Mouse (Mus musculus): Measurements from ENCODE around the gene Prkaa2. TPM values are rescaled to one million over a fixed set of nuclear protein-coding genes. Genes with fewer than 3 reads are reported as not detected.

Prkaa2 gene
- polyA plus RNA-seq, 1 experiment from 2014 or later: 18.4 TPM

GRCm38 (mm10) chr4:105151911-105152690 is 42.4 kb upstream of the Prkaa2 start:
- Histone ChIP-seq H3K36me3 (replicated peaks; ENCODE audit: control insufficient read depth, insufficient read depth) (no peaks in the 10 kb centered on the region), H3K4me3 (replicated peaks; ENCODE audit: low read length) (no peak overlapping the region), H3K9me3 (ENCODE audit: control insufficient read depth, low read length) (no peaks in the 10 kb centered on the region), H3K27ac (no peak overlapping the region), H3K4me2 (replicated peaks) (no peak overlapping the region), H3K9ac (no peak overlapping the region), H3K4me1 (replicated peaks; ENCODE audit: control insufficient read depth, insufficient read depth, low read length) (no peaks in the 10 kb centered on the region), H3K27me3 (ENCODE audit: control insufficient read depth, insufficient read depth, low read length) (no peaks in the 10 kb centered on the region)
- DNase-seq (ENCODE audit: low spot score) (peak; percentile 92), ATAC-seq (ENCODE audit: low FRiP score) (peak; percentile 48; the same call in 1 of the 2 replicates)
- WGBS: 43% methylated on average over 14 of the region's 14 CpGs

DNA sequence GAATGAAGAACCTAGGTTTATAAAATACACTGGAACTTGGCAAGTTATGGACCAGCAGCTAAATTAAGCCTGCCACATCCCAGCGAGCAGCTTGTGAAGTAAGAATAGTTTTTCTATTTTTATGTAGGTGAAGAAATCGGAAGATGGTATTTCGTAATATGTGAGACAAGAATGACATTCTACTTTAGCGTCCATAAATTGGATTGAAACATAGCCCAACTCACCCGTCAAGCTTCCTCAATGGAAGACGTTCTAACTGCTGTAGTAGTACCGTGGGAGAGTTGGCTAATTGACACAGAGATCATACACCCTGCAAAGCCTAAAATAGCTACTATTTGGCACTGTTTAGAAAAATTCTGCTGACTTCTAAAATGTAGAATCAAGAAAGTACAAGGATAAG is 39.8 kb upstream of the Prkaa2 start:
- Histone ChIP-seq H3K27me3 (ENCODE audit: control insufficient read depth, insufficient read depth, low read length) (no peaks in the 10 kb centered on the region), H3K27ac (no peak overlapping the region), H3K4me1 (replicated peaks; ENCODE audit: control insufficient read depth, insufficient read depth, low read length) (no peaks in the 10 kb centered on the region), H3K36me3 (replicated peaks; ENCODE audit: control insufficient read depth, insufficient read depth) (no peaks in the 10 kb centered on the region), H3K4me3 (replicated peaks; ENCODE audit: low read length) (no peak overlapping the region), H3K9me3 (ENCODE audit: control insufficient read depth, low read length) (no peaks in the 10 kb centered on the region), H3K9ac (no peak overlapping the region), H3K4me2 (replicated peaks) (no peak overlapping the region)
- ATAC-seq (ENCODE audit: low FRiP score): no peak
- 91% methylated on average over 7 of the region's 7 CpGs for WGBS
- DNase-seq (ENCODE audit: low spot score): no peak

DNA sequence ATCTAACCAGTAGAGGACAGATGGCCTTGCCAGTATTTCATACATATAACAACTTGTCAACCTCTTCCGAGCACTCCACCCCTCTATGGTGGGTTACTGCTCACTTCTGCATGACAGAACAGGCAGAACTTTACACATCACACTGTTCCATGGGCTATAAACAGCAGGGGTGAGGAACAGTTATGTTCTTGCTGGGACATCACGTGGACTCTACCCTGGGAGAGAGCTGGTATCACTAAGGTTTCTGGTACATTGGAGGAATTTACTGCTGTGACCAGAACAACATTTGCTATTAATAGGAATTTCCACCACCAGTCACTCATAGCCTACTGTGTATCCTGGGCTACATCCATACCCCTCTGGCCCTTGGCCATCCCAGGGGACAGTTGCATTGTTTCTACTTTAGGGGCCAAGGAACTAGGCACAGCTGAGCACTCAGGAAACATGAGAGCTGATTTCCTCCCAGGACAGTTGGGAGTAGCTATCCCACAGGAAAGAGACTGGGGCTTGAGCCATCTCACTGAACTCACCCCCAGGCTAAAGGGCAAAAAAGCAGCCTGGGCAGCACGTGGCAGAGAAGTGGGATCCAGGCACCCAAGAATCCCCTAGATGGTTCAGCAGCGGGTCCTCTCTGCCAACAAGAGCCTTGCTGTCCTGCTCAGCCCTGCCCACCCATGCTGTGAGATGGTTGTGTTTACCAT is 23.8 kb upstream of the Prkaa2 start:
- Histone ChIP-seq H3K4me2 (replicated peaks) (no peak overlapping the region), H3K27ac (no peak overlapping the region), H3K9ac (no peak overlapping the region), H3K4me1 (replicated peaks; ENCODE audit: control insufficient read depth, insufficient read depth, low read length) (no peaks in the 10 kb centered on the region), H3K36me3 (replicated peaks; ENCODE audit: control insufficient read depth, insufficient read depth) (no peaks in the 10 kb centered on the region), H3K27me3 (ENCODE audit: control insufficient read depth, insufficient read depth, low read length) (no peaks in the 10 kb centered on the region), H3K9me3 (ENCODE audit: control insufficient read depth, low read length) (no peaks in the 10 kb centered on the region), H3K4me3 (replicated peaks; ENCODE audit: low read length) (no peak overlapping the region)
- ATAC-seq (ENCODE audit: low FRiP score) (no peak), DNase-seq (ENCODE audit: low spot score) (no peak)
- WGBS: 81% methylated on average over 4 of the region's 4 CpGs

- Histone ChIP-seq H3K36me3 (replicated peaks; ENCODE audit: control insufficient read depth, insufficient read depth) (no peaks in the 10 kb centered on the region), H3K4me2 (replicated peaks) (no peak overlapping the region), H3K27ac (no peak overlapping the region), H3K4me3 (replicated peaks; ENCODE audit: low read length) (no peak overlapping the region), H3K9ac (no peak overlapping the region), H3K9me3 (ENCODE audit: control insufficient read depth, low read length) (no peaks in the 10 kb centered on the region), H3K27me3 (ENCODE audit: control insufficient read depth, insufficient read depth, low read length) (no peaks in the 10 kb centered on the region), H3K4me1 (replicated peaks; ENCODE audit: control insufficient read depth, insufficient read depth, low read length) (no peaks in the 10 kb centered on the region)
- DNase-seq (ENCODE audit: low spot score): no peak
- no peak for ATAC-seq (ENCODE audit: low FRiP score)
- 84% methylated on average over 9 of the region's 9 CpGs for WGBS
Observed at GRCm38 (mm10) chr4:105131756-105132314, 22.1 kb upstream of the Prkaa2 start.

DNA sequence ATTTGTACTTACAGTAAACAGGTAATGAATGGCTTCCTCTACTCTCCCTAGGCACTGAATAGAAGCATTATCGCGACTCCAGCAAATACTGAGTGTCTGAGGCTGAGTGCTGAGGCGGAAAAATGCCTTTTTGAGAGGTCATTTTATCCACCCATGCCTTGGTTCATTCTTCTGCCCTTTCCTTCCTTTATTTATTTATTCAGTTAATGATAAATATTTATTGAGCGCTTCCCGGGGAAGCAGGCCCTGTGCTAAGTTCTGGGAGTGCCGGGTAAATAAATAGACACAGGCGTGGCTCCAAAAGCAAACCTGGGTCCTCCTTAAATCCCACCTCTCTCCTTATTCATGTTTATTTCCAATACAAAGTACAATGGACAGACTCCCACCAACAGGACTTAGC is 19.5 kb upstream of the Prkaa2 start:
- Histone ChIP-seq H3K27me3 (ENCODE audit: control insufficient read depth, insufficient read depth, low read length) (no peaks in the 10 kb centered on the region), H3K4me3 (replicated peaks; ENCODE audit: low read length) (no peak overlapping the region), H3K27ac (no peak overlapping the region), H3K36me3 (replicated peaks; ENCODE audit: control insufficient read depth, insufficient read depth) (no peaks in the 10 kb centered on the region), H3K4me2 (replicated peaks) (no peak overlapping the region), H3K4me1 (replicated peaks; ENCODE audit: control insufficient read depth, insufficient read depth, low read length) (no peaks in the 10 kb centered on the region), H3K9me3 (ENCODE audit: control insufficient read depth, low read length) (no peaks in the 10 kb centered on the region), H3K9ac (no peak overlapping the region)
- WGBS: 67% methylated on average over 7 of the region's 7 CpGs
- ATAC-seq (ENCODE audit: low FRiP score) (no peak), DNase-seq (ENCODE audit: low spot score) (no peak)

DNA sequence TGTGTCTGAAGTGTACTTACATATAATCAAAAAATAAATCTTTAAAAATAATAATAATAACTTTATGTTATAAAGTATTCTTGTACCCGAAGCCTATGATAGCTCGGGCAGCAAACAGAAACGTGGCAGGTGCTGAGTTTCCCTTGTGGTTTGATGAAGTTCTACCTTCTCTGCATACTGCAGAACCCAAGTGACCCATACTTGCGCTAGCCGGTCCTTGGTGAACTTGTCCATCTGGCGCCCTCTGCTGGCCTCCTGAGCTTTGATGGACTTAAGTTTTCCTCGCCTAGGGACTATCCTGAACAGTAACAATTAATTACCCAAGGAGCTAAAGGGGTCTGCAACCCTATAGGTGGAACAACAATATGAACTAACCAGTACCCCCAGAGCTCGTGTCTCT is 12.7 kb upstream of the Prkaa2 start:
- DNase-seq (ENCODE audit: low spot score) (peak; percentile 38), ATAC-seq (ENCODE audit: low FRiP score) (no peak)
- H3K4me3 ChIP-seq (replicated peaks; ENCODE audit: low read length): no peak overlapping the region
- no peaks in the 10 kb centered on the region for H3K27me3 ChIP-seq (ENCODE audit: control insufficient read depth, insufficient read depth, low read length)
- no peaks in the 10 kb centered on the region for H3K9me3 ChIP-seq (ENCODE audit: control insufficient read depth, low read length)
- H3K36me3 ChIP-seq (replicated peaks; ENCODE audit: control insufficient read depth, insufficient read depth): no peaks in the 10 kb centered on the region
- no peaks in the 10 kb centered on the region for H3K4me1 ChIP-seq (replicated peaks; ENCODE audit: control insufficient read depth, insufficient read depth, low read length)
- no peak overlapping the region for H3K4me2 ChIP-seq (replicated peaks)
- no peak overlapping the region for H3K9ac ChIP-seq
- H3K27ac ChIP-seq: no peak overlapping the region
- WGBS: 53% methylated on average over 8 of the region's 8 CpGs

DNA sequence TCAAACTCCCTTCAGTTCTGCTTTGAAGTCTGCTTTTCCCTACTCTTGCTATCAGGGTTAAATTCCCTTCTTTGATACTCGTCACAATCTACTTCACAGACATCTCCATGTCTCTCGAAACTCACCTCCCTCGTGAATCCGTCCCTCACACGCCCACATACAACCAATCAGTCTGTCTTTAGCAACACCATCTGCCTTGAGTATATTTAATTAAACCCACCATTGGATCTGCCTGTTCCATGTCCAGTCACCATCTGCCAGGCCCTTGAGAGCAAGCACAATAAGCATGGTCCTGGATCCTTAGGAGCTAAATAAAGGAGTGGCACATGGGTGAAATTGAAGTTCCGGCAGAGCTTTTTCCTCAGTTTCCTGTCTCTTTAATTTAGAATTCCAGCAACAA is 11.4 kb upstream of the Prkaa2 start:
- no peak overlapping the region for H3K4me2 ChIP-seq (replicated peaks)
- H3K9ac ChIP-seq: no peak overlapping the region
- no peaks in the 10 kb centered on the region for H3K9me3 ChIP-seq (ENCODE audit: control insufficient read depth, low read length)
- H3K27ac ChIP-seq: no peak overlapping the region
- DNase-seq (ENCODE audit: low spot score) (no peak), ATAC-seq (ENCODE audit: low FRiP score) (no peak)
- H3K4me3 ChIP-seq (replicated peaks; ENCODE audit: low read length): no peak overlapping the region
- H3K4me1 ChIP-seq (replicated peaks; ENCODE audit: control insufficient read depth, insufficient read depth, low read length): no peaks in the 10 kb centered on the region
- no peaks in the 10 kb centered on the region for H3K36me3 ChIP-seq (replicated peaks; ENCODE audit: control insufficient read depth, insufficient read depth)
- H3K27me3 ChIP-seq (ENCODE audit: control insufficient read depth, insufficient read depth, low read length): no peaks in the 10 kb centered on the region
- 39% methylated on average over 6 of the region's 6 CpGs for WGBS

- DNase-seq (ENCODE audit: low spot score): no peak
- H3K4me1 ChIP-seq (replicated peaks; ENCODE audit: control insufficient read depth, insufficient read depth, low read length): peaks cover 14% of the 10 kb centered on the region
- no peak overlapping the region for H3K9ac ChIP-seq
- no peaks in the 10 kb centered on the region for H3K36me3 ChIP-seq (replicated peaks; ENCODE audit: control insufficient read depth, insufficient read depth)
- no peak overlapping the region for H3K27ac ChIP-seq
- H3K4me2 ChIP-seq (replicated peaks): no peak overlapping the region
- ATAC-seq (ENCODE audit: low FRiP score): no peak
- WGBS: 83% methylated on average over 3 of the region's 3 CpGs
- H3K9me3 ChIP-seq (ENCODE audit: control insufficient read depth, low read length): no peaks in the 10 kb centered on the region
- H3K4me3 ChIP-seq (replicated peaks; ENCODE audit: low read length): no peak overlapping the region
- no peaks in the 10 kb centered on the region for H3K27me3 ChIP-seq (ENCODE audit: control insufficient read depth, insufficient read depth, low read length)
Observed at GRCm38 (mm10) chr4:105113468-105113867, 3.8 kb upstream of the Prkaa2 start.

GRCm38 (mm10) chr4:105113042-105113441 is 3.4 kb upstream of the Prkaa2 start:
- Histone ChIP-seq H3K9me3 (ENCODE audit: control insufficient read depth, low read length) (no peaks in the 10 kb centered on the region), H3K9ac (no peak overlapping the region), H3K36me3 (replicated peaks; ENCODE audit: control insufficient read depth, insufficient read depth) (no peaks in the 10 kb centered on the region), H3K4me2 (replicated peaks) (no peak overlapping the region), H3K4me1 (replicated peaks; ENCODE audit: control insufficient read depth, insufficient read depth, low read length) (peaks cover 14% of the 10 kb centered on the region), H3K4me3 (replicated peaks; ENCODE audit: low read length) (no peak overlapping the region), H3K27ac (no peak overlapping the region), H3K27me3 (ENCODE audit: control insufficient read depth, insufficient read depth, low read length) (no peaks in the 10 kb centered on the region)
- ATAC-seq (ENCODE audit: low FRiP score) (no peak), DNase-seq (ENCODE audit: low spot score) (no peak)
- WGBS: 88% methylated on average over 5 of the region's 5 CpGs

All from hindbrain, embryonic 14.5 days (tissue).